Mouse (Mus musculus) granulocyte monocyte progenitor cell, adult 5-6 weeks (primary cell): ENCODE results near the gene Pex6. TPM values are rescaled to one million over a fixed set of nuclear protein-coding genes. Genes with fewer than 3 reads are reported as not detected.

Experiments
- ATAC-seq: replicated peaks from 2 replicates; pipeline ENCODE4 v1.8.0; 2016; ENCODE audit warnings: mild to moderate bottlenecking, moderate TSS enrichment, inconsistent platforms; ENCODE audit not compliant: poor library complexity, severe bottlenecking
- total RNA-seq, 2 experiments: library from RNA; stranded (forward) in 1 of 2; stranded (reverse) in 1 of 2; fragments of 200-712, 200-1000 nt in 1 of 2; fragments of >200 nt in 1 of 2; fragmentation: Nextera tagmentation in 1 of 2; gene quantifications; 2 replicates each; pipeline ENCODE4 v1.2.3; 2014 to 2017

Pex6 gene
- total RNA-seq, 2 experiments from 2014 or later: 9.7 to 13.2 TPM

- ATAC-seq: peak; percentile 70
Observed at GRCm38 (mm10) chr17:46772404-46773277, 61.4 kb downstream of the Pex6 start, which contains the start of gene 2310039H08Rik. Gene 2310039H08Rik, plus strand, starts transcription at chr17:46772635.

GRCm38 (mm10) chr17:46773278-46774130 lies 62.2 kb downstream of the Pex6 start:
- ATAC-seq: peak; percentile 24; the same call in 1 of the 2 replicates

- no peak for ATAC-seq
Observed at GRCm38 (mm10) chr17:46774131-46774472, 62.8 kb downstream of the Pex6 start.

GRCm38 (mm10) chr17:46775070-46775469 lies 63.8 kb downstream of the Pex6 start:
- ATAC-seq: no peak

Other genes with a start within 250 kb of the Pex6 start
- 0.09 TPM in 1 of 2 replicates, not detected in the other for gene Ttbk1, start 223.8 kb upstream of the Pex6 start, total RNA-seq (2014; fragmentation: Nextera tagmentation)
- not detected in 2 replicates for gene Ttbk1, start 223.8 kb upstream of the Pex6 start, total RNA-seq (2017)
- gene Dnph1, start 214.8 kb upstream of the Pex6 start, total RNA-seq (2014; fragmentation: Nextera tagmentation): 33.1 and 50.1 TPM in 2 replicates
- 18.8 and 25.8 TPM in 2 replicates for gene Dnph1, start 214.8 kb upstream of the Pex6 start, total RNA-seq (2017)
- 14.2 and 34.8 TPM in 2 replicates for gene Cul9, start 165.1 kb upstream of the Pex6 start, total RNA-seq (2014; fragmentation: Nextera tagmentation)
- 7.5 and 8.9 TPM in 2 replicates for gene Cul9, start 165.1 kb upstream of the Pex6 start, total RNA-seq (2017)
- gene Srf, start 155.3 kb upstream of the Pex6 start, total RNA-seq (2014; fragmentation: Nextera tagmentation): 27.4 and 42.7 TPM in 2 replicates
- gene Srf, start 155.3 kb upstream of the Pex6 start, total RNA-seq (2017): 29.6 and 47.7 TPM in 2 replicates
- gene Ptk7, start 82.0 kb upstream of the Pex6 start, total RNA-seq (2014; fragmentation: Nextera tagmentation): 3.6 and 4.3 TPM in 2 replicates
- 3.7 and 3.8 TPM in 2 replicates for gene Ptk7, start 82.0 kb upstream of the Pex6 start, total RNA-seq (2017)
- gene Klc4, start 65.4 kb upstream of the Pex6 start, total RNA-seq (2014; fragmentation: Nextera tagmentation): 5.6 and 8.5 TPM in 2 replicates
- 7.9 and 11.5 TPM in 2 replicates for gene Klc4, start 65.4 kb upstream of the Pex6 start, total RNA-seq (2017)
- 106 and 113 TPM in 2 replicates for gene Mrpl2, start 65.2 kb upstream of the Pex6 start, total RNA-seq (2014; fragmentation: Nextera tagmentation)
- gene Mrpl2, start 65.2 kb upstream of the Pex6 start, total RNA-seq (2017): 103 and 133 TPM in 2 replicates
- gene Cul7, start 61.1 kb upstream of the Pex6 start, total RNA-seq (2014; fragmentation: Nextera tagmentation): 16.8 and 21.6 TPM in 2 replicates
- gene Cul7, start 61.1 kb upstream of the Pex6 start, total RNA-seq (2017): 10.0 and 13.2 TPM in 2 replicates
- 15.7 and 21.3 TPM in 2 replicates for gene Rrp36, start 37.1 kb upstream of the Pex6 start, total RNA-seq (2014; fragmentation: Nextera tagmentation)
- 48.2 and 66.9 TPM in 2 replicates for gene Rrp36, start 37.1 kb upstream of the Pex6 start, total RNA-seq (2017)
- 56.5 and 76.8 TPM in 2 replicates for gene Mea1, start 32.7 kb upstream of the Pex6 start, total RNA-seq (2014; fragmentation: Nextera tagmentation)
- 73.8 and 82.4 TPM in 2 replicates for gene Mea1, start 32.7 kb upstream of the Pex6 start, total RNA-seq (2017)
- 62.5 and 77.9 TPM in 2 replicates for gene Klhdc3, start 30.5 kb upstream of the Pex6 start, total RNA-seq (2014; fragmentation: Nextera tagmentation)
- 26.8 and 30.9 TPM in 2 replicates for gene Klhdc3, start 30.5 kb upstream of the Pex6 start, total RNA-seq (2017)
- gene Ppp2r5d, start 6.4 kb upstream of the Pex6 start, total RNA-seq (2014; fragmentation: Nextera tagmentation): 48.7 and 49.3 TPM in 2 replicates
- 45.9 and 57.1 TPM in 2 replicates for gene Ppp2r5d, start 6.4 kb upstream of the Pex6 start, total RNA-seq (2017)
- 1.1 TPM in 1 of 2 replicates, not detected in the other for gene Gnmt, start 17.7 kb downstream of the Pex6 start, total RNA-seq (2014; fragmentation: Nextera tagmentation)
- 1.0 TPM in 1 of 2 replicates, not detected in the other for gene Gnmt, start 17.7 kb downstream of the Pex6 start, total RNA-seq (2017)
- gene Cnpy3, start 40.8 kb downstream of the Pex6 start, total RNA-seq (2014; fragmentation: Nextera tagmentation): 68.6 and 80.8 TPM in 2 replicates
- gene Cnpy3, start 40.8 kb downstream of the Pex6 start, total RNA-seq (2017): 100 and 121 TPM in 2 replicates
- gene Ptcra, start 52.2 kb downstream of the Pex6 start, total RNA-seq (2014; fragmentation: Nextera tagmentation): 1.3 TPM in 1 of 2 replicates, not detected in the other
- gene Ptcra, start 52.2 kb downstream of the Pex6 start, total RNA-seq (2017): not detected in 2 replicates
- 18.0 and 37.9 TPM in 2 replicates for gene 2310039H08Rik, start 61.2 kb downstream of the Pex6 start, total RNA-seq (2014; fragmentation: Nextera tagmentation)
- 21.5 and 26.9 TPM in 2 replicates for gene 2310039H08Rik, start 61.2 kb downstream of the Pex6 start, total RNA-seq (2017)
- 77.5 and 102 TPM in 2 replicates for gene Rpl7l1, start 71.2 kb downstream of the Pex6 start, total RNA-seq (2014; fragmentation: Nextera tagmentation)
- 153 and 206 TPM in 2 replicates for gene Rpl7l1, start 71.2 kb downstream of the Pex6 start, total RNA-seq (2017)
- gene Bicral, start 147.0 kb downstream of the Pex6 start, total RNA-seq (2014; fragmentation: Nextera tagmentation): 24.6 and 25.8 TPM in 2 replicates
- gene Bicral, start 147.0 kb downstream of the Pex6 start, total RNA-seq (2017): 9.0 and 11.7 TPM in 2 replicates
- 7.9 and 11.4 TPM in 2 replicates for gene Tbcc, start 179.2 kb downstream of the Pex6 start, total RNA-seq (2014; fragmentation: Nextera tagmentation)
- gene Tbcc, start 179.2 kb downstream of the Pex6 start, total RNA-seq (2017): 9.1 and 14.0 TPM in 2 replicates
- not detected in 2 replicates for gene Prph2, start 199.0 kb downstream of the Pex6 start, total RNA-seq (2014; fragmentation: Nextera tagmentation)
- gene Prph2, start 199.0 kb downstream of the Pex6 start, total RNA-seq (2017): not detected in 2 replicates